Mouse (Mus musculus) CH12.LX (cell line): Measurements from ENCODE around the gene Syt8. TPM values are rescaled to one million over a fixed set of nuclear protein-coding genes. Genes with fewer than 3 reads are reported as not detected.

Source experiments
- DNase-seq: peaks from one replicate; pipeline ENCODE4 v3.0.0-alpha.2; 2013; ENCODE audit errors: extremely low read depth
- H3K27ac ChIP-seq: 2 replicates; pipeline ENCODE4 v1.5.1; 2012; ENCODE audit warnings: low read depth, mild to moderate bottlenecking, control low read depth, moderate library complexity; ENCODE audit not compliant: insufficient read depth
- H3K27me3 ChIP-seq: replicated peaks from 2 replicates; pipeline ENCODE3; 2012; ENCODE audit warnings: inconsistent platforms
- H3K36me3 ChIP-seq, 2 experiments: replicated peaks in 1 of 2; 2 replicates each; pipeline versions ENCODE3 to v1.6.1; 2012; ENCODE audit warnings: inconsistent platforms in 1 of 2, low read length in 1 of 2, mild to moderate bottlenecking in 1 of 2, mixed read lengths in 1 of 2, moderate library complexity in 1 of 2; ENCODE audit not compliant: control insufficient read depth in 1 of 2, insufficient read depth in 1 of 2
- H3K4me1 ChIP-seq, 2 experiments: 2 replicates each; pipeline ENCODE4 v1.6.1; 2012; ENCODE audit warnings: inconsistent platforms in 1 of 2, moderate library complexity in 1 of 2; ENCODE audit not compliant: insufficient read depth in 2 of 2, control insufficient read depth in 1 of 2
- H3K4me2 ChIP-seq: 2 replicates; pipeline ENCODE4 v1.6.1; 2012; ENCODE audit warnings: low read depth, mild to moderate bottlenecking, control low read depth; ENCODE audit not compliant: poor library complexity, insufficient read depth, severe bottlenecking
- H3K4me3 ChIP-seq, 3 experiments: fragments of 150-350 bp in 1 of 3; sonication (generic) in 1 of 3; replicated peaks in 1 of 3; 2 replicates each; pipeline versions ENCODE3 to v1.5.1; 2011 to 2012; ENCODE audit warnings: low read depth in 2 of 3, low read length in 2 of 3, mild to moderate bottlenecking in 2 of 3, moderate library complexity in 2 of 3, control low read depth in 1 of 3, improper control_type of control experiment in 1 of 3, inconsistent platforms in 1 of 3, mixed read lengths in 1 of 3; ENCODE audit not compliant: poor library complexity in 1 of 3
- H3K79me2 ChIP-seq: replicated peaks from 2 replicates; pipeline ENCODE4 v1.6.1; 2012; ENCODE audit warnings: mild to moderate bottlenecking, moderate library complexity; ENCODE audit not compliant: control insufficient read depth, poor library complexity, insufficient read depth, severe bottlenecking; ENCODE audit errors: extremely low read depth
- H3K9ac ChIP-seq: 2 replicates; pipeline ENCODE4 v1.6.1; 2012; ENCODE audit warnings: low read depth, mild to moderate bottlenecking, control low read depth, moderate library complexity; ENCODE audit not compliant: insufficient read depth
- H3K9me3 ChIP-seq: replicated peaks from 2 replicates; pipeline ENCODE3; 2012; ENCODE audit warnings: low read length, inconsistent platforms, mixed read lengths
- BHLHE40 ChIP-seq: IDR thresholded peaks from 2 replicates; pipeline ENCODE4 v1.6.1; 2011; ENCODE audit warnings: mild to moderate bottlenecking, low read depth, low read length, improper control_type of control experiment
- CHD1 ChIP-seq: IDR thresholded peaks from 2 replicates; pipeline ENCODE4 v1.6.1; 2012; ENCODE audit warnings: low read depth, low read length, improper control_type of control experiment, inconsistent platforms
- CHD2 ChIP-seq: IDR thresholded peaks from 2 replicates; pipeline ENCODE4 v1.6.1; 2011; ENCODE audit warnings: low read length, improper control_type of control experiment
- CTCF ChIP-seq, 2 experiments: IDR thresholded peaks in 1 of 2; conservative IDR thresholded peaks in 1 of 2; 2 replicates each; pipeline ENCODE4 v1.5.1; 2011 to 2012; ENCODE audit warnings: low read depth in 2 of 2, low read length in 2 of 2, improper control_type of control experiment in 1 of 2, inconsistent platforms in 1 of 2, mild to moderate bottlenecking in 1 of 2, moderate library complexity in 1 of 2
- E2F4 ChIP-seq: IDR thresholded peaks from 2 replicates; pipeline ENCODE4 v1.6.1; 2011; ENCODE audit warnings: low read depth, low read length, improper control_type of control experiment; ENCODE audit not compliant: insufficient replicate concordance
- ELF1 ChIP-seq: IDR thresholded peaks from 2 replicates; pipeline ENCODE4 v1.6.1; 2014; ENCODE audit warnings: low read depth, mild to moderate bottlenecking, inconsistent platforms, low read length, improper control_type of control experiment
- EP300 ChIP-seq: IDR thresholded peaks from 2 replicates; pipeline ENCODE4 v1.6.1; 2011; ENCODE audit warnings: low read length, improper control_type of control experiment
- ETS1 ChIP-seq: conservative IDR thresholded peaks from 2 replicates; pipeline ENCODE4 v1.6.1; 2012; ENCODE audit warnings: low read depth, mild to moderate bottlenecking, inconsistent platforms, low read length, improper control_type of control experiment, moderate library complexity
- GABPA ChIP-seq: IDR thresholded peaks from 2 replicates; pipeline ENCODE4 v1.6.1; 2012; ENCODE audit warnings: low read depth, low read length, improper control_type of control experiment, inconsistent platforms; ENCODE audit not compliant: insufficient replicate concordance
- HCFC1 ChIP-seq: IDR thresholded peaks from 2 replicates; pipeline ENCODE4 v1.6.1; 2012; ENCODE audit warnings: low read depth, mild to moderate bottlenecking, inconsistent platforms, low read length, improper control_type of control experiment
- IRF4 ChIP-seq: IDR thresholded peaks from 2 replicates; pipeline ENCODE4 v1.6.1; 2014; ENCODE audit warnings: low read depth, mild to moderate bottlenecking, inconsistent platforms, low read length, improper control_type of control experiment
- JUN ChIP-seq: IDR thresholded peaks from 2 replicates; pipeline ENCODE4 v1.6.1; 2011; ENCODE audit warnings: low read depth, mild to moderate bottlenecking, low read length, improper control_type of control experiment, moderate library complexity; ENCODE audit not compliant: insufficient read depth
- JUND ChIP-seq: conservative IDR thresholded peaks from 2 replicates; pipeline ENCODE4 v1.6.1; 2011; ENCODE audit warnings: low read depth, low read length, improper control_type of control experiment
- KAT2A ChIP-seq: IDR thresholded peaks from 2 replicates; pipeline ENCODE4 v1.6.1; 2012; ENCODE audit warnings: low read length, improper control_type of control experiment, inconsistent platforms; ENCODE audit not compliant: insufficient replicate concordance
- MAFK ChIP-seq: IDR thresholded peaks from 2 replicates; pipeline ENCODE4 v1.6.1; 2011; ENCODE audit warnings: low read length, improper control_type of control experiment; ENCODE audit not compliant: insufficient replicate concordance
- MAX ChIP-seq: IDR thresholded peaks from 2 replicates; pipeline ENCODE4 v1.6.1; 2011; ENCODE audit warnings: low read length, improper control_type of control experiment
- MAZ ChIP-seq: IDR thresholded peaks from 2 replicates; pipeline ENCODE4 v1.6.1; 2012; ENCODE audit warnings: low read depth, mild to moderate bottlenecking, inconsistent platforms, low read length, improper control_type of control experiment, moderate library complexity
- MEF2A ChIP-seq: IDR thresholded peaks from 2 replicates; pipeline ENCODE4 v1.6.1; 2014; ENCODE audit warnings: low read depth, mild to moderate bottlenecking, inconsistent platforms, low read length, improper control_type of control experiment, borderline replicate concordance
- MXI1 ChIP-seq: IDR thresholded peaks from 2 replicates; pipeline ENCODE4 v1.6.1; 2011; ENCODE audit warnings: mild to moderate bottlenecking, low read depth, low read length, improper control_type of control experiment
- MYC ChIP-seq: IDR thresholded peaks from 2 replicates; pipeline ENCODE4 v1.6.1; 2011; ENCODE audit warnings: low read depth, mild to moderate bottlenecking, improper control_type of control experiment, low read length
- NELFE ChIP-seq: IDR thresholded peaks from 2 replicates; pipeline ENCODE4 v1.6.1; 2011; ENCODE audit warnings: low read depth, low read length, improper control_type of control experiment
- NRF1 ChIP-seq: IDR thresholded peaks from 2 replicates; pipeline ENCODE4 v1.6.1; 2014; ENCODE audit warnings: low read depth, mild to moderate bottlenecking, inconsistent platforms, low read length, improper control_type of control experiment, moderate library complexity
- PAX5 ChIP-seq: IDR thresholded peaks from 2 replicates; pipeline ENCODE4 v1.6.1; 2012; ENCODE audit warnings: low read length, inconsistent platforms, mixed read lengths
- POLR2A ChIP-seq: IDR thresholded peaks from 2 replicates; pipeline ENCODE4 v1.6.1; 2011; ENCODE audit warnings: low read depth, mild to moderate bottlenecking, improper control_type of control experiment, low read length
- POLR2AphosphoS2 ChIP-seq: IDR thresholded peaks from 2 replicates; pipeline ENCODE4 v1.6.1; 2011; ENCODE audit warnings: low read depth, low read length, improper control_type of control experiment
- RAD21 ChIP-seq: IDR thresholded peaks from 2 replicates; pipeline ENCODE4 v1.6.1; 2011; ENCODE audit warnings: low read depth, mild to moderate bottlenecking, low read length, improper control_type of control experiment, moderate library complexity
- RCOR1 ChIP-seq: conservative IDR thresholded peaks from 2 replicates; pipeline ENCODE4 v1.6.1; 2012; ENCODE audit warnings: low read depth, mild to moderate bottlenecking, inconsistent platforms, low read length, improper control_type of control experiment
- SIN3A ChIP-seq: IDR thresholded peaks from 2 replicates; pipeline ENCODE4 v1.6.1; 2012; ENCODE audit warnings: low read length, improper control_type of control experiment, inconsistent platforms
- SMC3 ChIP-seq: IDR thresholded peaks from 2 replicates; pipeline ENCODE4 v1.6.1; 2011; ENCODE audit warnings: low read depth, low read length, improper control_type of control experiment
- TBP ChIP-seq: conservative IDR thresholded peaks from 2 replicates; pipeline ENCODE4 v1.6.1; 2011; ENCODE audit warnings: low read depth, low read length, improper control_type of control experiment
- TCF12 ChIP-seq: IDR thresholded peaks from 2 replicates; pipeline ENCODE4 v1.6.1; 2014; ENCODE audit warnings: low read depth, mild to moderate bottlenecking, inconsistent platforms, low read length, improper control_type of control experiment
- UBTF ChIP-seq: IDR thresholded peaks from 2 replicates; pipeline ENCODE4 v1.6.1; 2012; ENCODE audit warnings: low read depth, mild to moderate bottlenecking, inconsistent platforms, low read length, improper control_type of control experiment, moderate library complexity
- USF1 ChIP-seq: IDR thresholded peaks from 2 replicates; pipeline ENCODE4 v1.6.1; 2014; ENCODE audit warnings: low read depth, mild to moderate bottlenecking, inconsistent platforms, low read length, improper control_type of control experiment
- USF2 ChIP-seq: conservative IDR thresholded peaks from 2 replicates; pipeline ENCODE4 v1.6.1; 2011; ENCODE audit warnings: low read depth, low read length, improper control_type of control experiment
- ZC3H11A ChIP-seq: IDR thresholded peaks from 2 replicates; pipeline ENCODE4 v1.6.1; 2012; ENCODE audit warnings: low read depth, mild to moderate bottlenecking, inconsistent platforms, low read length, improper control_type of control experiment
- ZKSCAN1 ChIP-seq: IDR thresholded peaks from 2 replicates; pipeline ENCODE4 v1.6.1; 2012; ENCODE audit warnings: low read depth, inconsistent platforms, low read length, improper control_type of control experiment, borderline replicate concordance
- ZMIZ1 ChIP-seq: IDR thresholded peaks from 2 replicates; pipeline ENCODE4 v1.6.1; 2012; ENCODE audit warnings: low read depth, mild to moderate bottlenecking, inconsistent platforms, low read length, improper control_type of control experiment
- ZNF384 ChIP-seq: IDR thresholded peaks from 2 replicates; pipeline ENCODE4 v1.6.1; 2012; ENCODE audit warnings: low read depth, low read length, improper control_type of control experiment, inconsistent platforms
- dilution Hi-C: fragments of 300-500 bp; cut with MboI; formaldehyde crosslinking; loops from 2 replicates; pipeline ENCODE4 v1.14.3; 2020; ENCODE audit warnings: low sequenced_read_pairs; ENCODE audit not compliant: extremely low pct_unique_long_range_greater_than_20kb, extremely low pct_ligation_motif_present
- in situ Hi-C: fragments of 300-500 bp; cut with MboI; formaldehyde crosslinking; loops from 3 replicates; pipeline ENCODE4 v1.14.3; 2019; ENCODE audit warnings: low sequenced_read_pairs, low pct_ligation_motif_present, low pct_unique_long_range_greater_than_20kb, mixed read lengths
- polyA plus RNA-seq: library from polyadenylated mRNA; unstranded; fragments of >175 nt; gene quantifications from 2 replicates; pipeline ENCODE4 v1.2.1, GENCODE M21; 2012; ENCODE audit warnings: low read depth; ENCODE audit not compliant: insufficient read length
- total RNA-seq, 2 experiments: library from RNA; depleted of rRNA; stranded (reverse); fragments of 300-350 nt in 1 of 2; fragments of >200 nt in 1 of 2; gene quantifications; 2 replicates each; pipeline ENCODE4 v1.2.3; 2012 to 2014

Syt8 gene
- total and polyA plus RNA-seq, 3 experiments = not detected

DNA sequence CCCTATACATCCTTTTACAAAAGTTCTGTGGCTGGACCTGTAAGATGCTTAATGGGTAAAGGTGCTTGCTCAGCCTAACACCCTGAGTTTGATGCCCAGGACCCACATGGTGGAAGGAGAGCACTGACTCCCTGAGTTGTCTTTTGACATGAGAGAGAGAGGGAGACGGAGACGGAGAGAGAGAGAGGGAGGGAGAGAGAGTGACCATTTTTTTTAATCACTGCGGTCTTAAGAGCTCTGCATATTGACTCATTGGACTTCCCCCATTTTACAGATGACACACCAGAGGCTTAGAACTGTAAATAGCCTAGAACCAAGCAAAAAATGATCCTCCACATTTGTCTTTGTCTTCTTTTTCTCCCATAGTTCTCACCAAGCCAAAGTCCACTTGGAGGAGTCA lies 53.4 kb downstream of the Syt8 start:
- Histone ChIP-seq H3K4me2 (peak overlapping the region; percentile 72), H3K9me3 (no peaks in the 10 kb centered on the region), H3K79me2 (no peaks in the 10 kb centered on the region), H3K9ac (peak overlapping the region; percentile 17; the same call in 1 of the 2 replicates), H3K4me1 (peaks cover 19 to 47% of the 10 kb centered on the region in 2 experiments)
- dilution Hi-C loops = no loop called here
- 0 out of 2 replicates have a peak, but pooled peaks have one; percentile 22 for TF ChIP-seq TBP
- TF ChIP-seq BHLHE40 = peak; percentile 50; the same call in 1 of the 2 replicates
- TF ChIP-seq MAX = no peak
- TF ChIP-seq RAD21 = no peak
- TF ChIP-seq ZMIZ1 = no peak
- peak; percentile 53; the same call in 1 of the 2 replicates for TF ChIP-seq MAFK
- TF ChIP-seq USF1 = no peak
- TF ChIP-seq SIN3A = no peak; the same call in 1 of the 2 replicates
- peak; percentile 68; the same call in 1 of the 2 replicates for TF ChIP-seq ETS1
- no peak for TF ChIP-seq ZKSCAN1
- TF ChIP-seq E2F4 = no peak
- peak; percentile 57; the same call in 1 of the 2 replicates for TF ChIP-seq TCF12
- TF ChIP-seq EP300 = peak; percentile 92
- TF ChIP-seq JUN = peak; percentile 58; the same call in 1 of the 2 replicates
- no peak for TF ChIP-seq GABPA
- TF ChIP-seq RCOR1 = no peak
- peak; percentile 75 for TF ChIP-seq IRF4
- TF ChIP-seq MYC = no peak
- no peak for TF ChIP-seq POLR2AphosphoS2
- no peak for TF ChIP-seq ELF1
- peak; percentile 66; the same call in 1 of the 2 replicates for TF ChIP-seq UBTF
- TF ChIP-seq CHD1 = no peak; the same call in 1 of the 2 replicates
- peak; percentile 72 for TF ChIP-seq JUND
- peak; percentile 66; the same call in 1 of the 2 replicates for TF ChIP-seq MEF2A
- TF ChIP-seq USF2 = no peak
- peak; percentile 77 for TF ChIP-seq MAZ
- no peak for TF ChIP-seq POLR2A
- no peak for TF ChIP-seq NELFE
- no peak for TF ChIP-seq NRF1
- no peak; the same call in 1 of the 2 replicates for TF ChIP-seq MXI1
- TF ChIP-seq ZNF384 = peak; percentile 98
- TF ChIP-seq KAT2A = no peak
- no peak for TF ChIP-seq SMC3
- TF ChIP-seq ZC3H11A = no peak
- TF ChIP-seq PAX5 = no peak
- no peak for TF ChIP-seq CTCF (conservative IDR thresholded peaks at IDR 0.05 in 1 of 2, IDR thresholded peaks at IDR 0.05 in 1 of 2; ENCODE audit: low read depth in 2 of 2, low read length in 2 of 2)
- no peak for TF ChIP-seq CHD2
- no peak for TF ChIP-seq HCFC1
- TF ChIP-seq, all 38 proteins: peak for 13
- peak; percentile 70 for DNase-seq
- Histone ChIP-seq H3K27ac (peak overlapping the region; percentile 86), H3K4me3 (no peak overlapping the region), H3K27me3 (no peaks in the 10 kb centered on the region), H3K36me3 (peaks cover 80 to 98% of the 10 kb centered on the region in 2 experiments)
- in situ Hi-C loops = no loop called here
